Mouse (Mus musculus): ENCODE measurements around the gene Ptgdr2. TPM values are rescaled to one million over a fixed set of nuclear protein-coding genes. Genes with fewer than 3 reads are reported as not detected.

Gene Ptgdr2
- polyA plus RNA-seq, 1 experiment = 0.10 TPM

- Histone ChIP-seq H3K27ac (ENCODE audit: insufficient read depth, low read length) (no peak overlapping the region), H3K27me3 (ENCODE audit: control insufficient read depth, insufficient read depth, low read length) (no peaks in the 10 kb centered on the region), H3K4me1 (ENCODE audit: control insufficient read depth, insufficient read depth, low read length) (no peaks in the 10 kb centered on the region; the same call in 1 of the 2 replicates), H3K4me3 (replicated peaks; ENCODE audit: insufficient read depth, low read depth, low read length) (no peak overlapping the region)
- no peak for DNase-seq
- WGBS = 80% methylated on average over 5 of the region's 5 CpGs
- TF ChIP-seq POLR2A (IDR thresholded peaks at IDR 0.05; ENCODE audit: borderline replicate concordance, insufficient read depth, low read length) (no peak), CTCF (IDR thresholded peaks at IDR 0.05; ENCODE audit: borderline replicate concordance, insufficient read depth, low read depth, low read length) (no peak)
Measured at GRCm38 (mm10) chr19:10904512-10904911, 32.4 kb upstream of the Ptgdr2 start.

GRCm38 (mm10) chr19:10904927-10905727 is 31.8 kb upstream of the Ptgdr2 start:
- no peak overlapping the region for H3K4me3 ChIP-seq (replicated peaks; ENCODE audit: insufficient read depth, low read depth, low read length)
- H3K27me3 ChIP-seq (ENCODE audit: control insufficient read depth, insufficient read depth, low read length) = no peaks in the 10 kb centered on the region
- TF ChIP-seq CTCF (IDR thresholded peaks at IDR 0.05; ENCODE audit: borderline replicate concordance, insufficient read depth, low read depth, low read length) (no peak), POLR2A (IDR thresholded peaks at IDR 0.05; ENCODE audit: borderline replicate concordance, insufficient read depth, low read length) (no peak)
- H3K27ac ChIP-seq (ENCODE audit: insufficient read depth, low read length) = peak overlapping the region; percentile 71; the same call in 1 of the 2 replicates
- 36% methylated on average over 7 of the region's 7 CpGs for WGBS
- peak in 1 of 2 experiments; percentile 48 for DNase-seq
- no peaks in the 10 kb centered on the region; the same call in 1 of the 2 replicates for H3K4me1 ChIP-seq (ENCODE audit: control insufficient read depth, insufficient read depth, low read length)

- 76% methylated on average over 5 of the region's 5 CpGs for WGBS
- no peaks in the 10 kb centered on the region for H3K27me3 ChIP-seq (ENCODE audit: control insufficient read depth, insufficient read depth, low read length)
- no peak for DNase-seq
Measured at GRCm38 (mm10) chr19:10905728-10906000, 31.3 kb upstream of the Ptgdr2 start.

GRCm38 (mm10) chr19:10907891-10908290 is 29.1 kb upstream of the Ptgdr2 start:
- H3K4me3 ChIP-seq (replicated peaks; ENCODE audit: insufficient read depth, low read depth, low read length) = no peak overlapping the region
- H3K27me3 ChIP-seq (ENCODE audit: control insufficient read depth, insufficient read depth, low read length) = no peaks in the 10 kb centered on the region
- DNase-seq = peak; percentile 58 to 59
- no peaks in the 10 kb centered on the region for H3K4me1 ChIP-seq (ENCODE audit: control insufficient read depth, insufficient read depth, low read length)
- peak; percentile 83 for TF ChIP-seq CTCF (IDR thresholded peaks at IDR 0.05; ENCODE audit: borderline replicate concordance, insufficient read depth, low read depth, low read length)
- no peak for TF ChIP-seq POLR2A (IDR thresholded peaks at IDR 0.05; ENCODE audit: borderline replicate concordance, insufficient read depth, low read length)
- 51% methylated on average over 3 of the region's 3 CpGs for WGBS
- H3K27ac ChIP-seq (ENCODE audit: insufficient read depth, low read length) = no peak overlapping the region

More at GRCm38 (mm10) chr19:10905728-10906000, 31.3 kb upstream of the Ptgdr2 start:
- Histone ChIP-seq H3K4me3 (replicated peaks; ENCODE audit: insufficient read depth, low read depth, low read length) (no peak overlapping the region), H3K4me1 (ENCODE audit: control insufficient read depth, insufficient read depth, low read length) (no peaks in the 10 kb centered on the region), H3K27ac (ENCODE audit: insufficient read depth, low read length) (peak overlapping the region; percentile 71; the same call in 1 of the 2 replicates)
- TF ChIP-seq CTCF (IDR thresholded peaks at IDR 0.05; ENCODE audit: borderline replicate concordance, insufficient read depth, low read depth, low read length) (no peak), POLR2A (IDR thresholded peaks at IDR 0.05; ENCODE audit: borderline replicate concordance, insufficient read depth, low read length) (no peak)

- 87% methylated on average over 6 of the region's 6 CpGs for WGBS
- Histone ChIP-seq H3K4me1 (ENCODE audit: control insufficient read depth, insufficient read depth, low read length) (no peaks in the 10 kb centered on the region), H3K4me3 (replicated peaks; ENCODE audit: insufficient read depth, low read depth, low read length) (no peak overlapping the region), H3K27me3 (ENCODE audit: control insufficient read depth, insufficient read depth, low read length) (no peaks in the 10 kb centered on the region), H3K27ac (ENCODE audit: insufficient read depth, low read length) (no peak overlapping the region)
- DNase-seq = no peak
- TF ChIP-seq CTCF (IDR thresholded peaks at IDR 0.05; ENCODE audit: borderline replicate concordance, insufficient read depth, low read depth, low read length) (no peak), POLR2A (IDR thresholded peaks at IDR 0.05; ENCODE audit: borderline replicate concordance, insufficient read depth, low read length) (no peak)
Measured at GRCm38 (mm10) chr19:10909087-10909721, 27.8 kb upstream of the Ptgdr2 start.

- 64% methylated on average over 7 of the region's 7 CpGs for WGBS
Measured at GRCm38 (mm10) chr19:10914291-10914690, 22.7 kb upstream of the Ptgdr2 start.

GRCm38 (mm10) chr19:10914870-10915269 is 22.1 kb upstream of the Ptgdr2 start:
- Histone ChIP-seq H3K4me1 (ENCODE audit: control insufficient read depth, insufficient read depth, low read length) (peaks cover 9% of the 10 kb centered on the region), H3K27ac (ENCODE audit: insufficient read depth, low read length) (no peak overlapping the region), H3K27me3 (ENCODE audit: control insufficient read depth, insufficient read depth, low read length) (no peaks in the 10 kb centered on the region), H3K4me3 (replicated peaks; ENCODE audit: insufficient read depth, low read depth, low read length) (no peak overlapping the region)
- TF ChIP-seq POLR2A (IDR thresholded peaks at IDR 0.05; ENCODE audit: borderline replicate concordance, insufficient read depth, low read length) (no peak), CTCF (IDR thresholded peaks at IDR 0.05; ENCODE audit: borderline replicate concordance, insufficient read depth, low read depth, low read length) (no peak)
- no peak for DNase-seq
- WGBS = 82% methylated on average over 2 of the region's 2 CpGs

More at GRCm38 (mm10) chr19:10914291-10914690, 22.7 kb upstream of the Ptgdr2 start:
- Histone ChIP-seq H3K4me3 (replicated peaks; ENCODE audit: insufficient read depth, low read depth, low read length) (no peak overlapping the region), H3K27ac (ENCODE audit: insufficient read depth, low read length) (no peak overlapping the region), H3K4me1 (ENCODE audit: control insufficient read depth, insufficient read depth, low read length) (peaks cover 9% of the 10 kb centered on the region), H3K27me3 (ENCODE audit: control insufficient read depth, insufficient read depth, low read length) (no peaks in the 10 kb centered on the region)
- no peak for TF ChIP-seq POLR2A (IDR thresholded peaks at IDR 0.05; ENCODE audit: borderline replicate concordance, insufficient read depth, low read length)
- no peak for TF ChIP-seq CTCF (IDR thresholded peaks at IDR 0.05; ENCODE audit: borderline replicate concordance, insufficient read depth, low read depth, low read length)
- no peak for DNase-seq

GRCm38 (mm10) chr19:10916506-10916905 is 20.5 kb upstream of the Ptgdr2 start:
- DNase-seq = no peak
- Histone ChIP-seq H3K4me3 (replicated peaks; ENCODE audit: insufficient read depth, low read depth, low read length) (no peak overlapping the region), H3K27ac (ENCODE audit: insufficient read depth, low read length) (no peak overlapping the region), H3K27me3 (ENCODE audit: control insufficient read depth, insufficient read depth, low read length) (no peaks in the 10 kb centered on the region), H3K4me1 (ENCODE audit: control insufficient read depth, insufficient read depth, low read length) (peaks cover 9% of the 10 kb centered on the region)
- TF ChIP-seq POLR2A (IDR thresholded peaks at IDR 0.05; ENCODE audit: borderline replicate concordance, insufficient read depth, low read length) (no peak), CTCF (IDR thresholded peaks at IDR 0.05; ENCODE audit: borderline replicate concordance, insufficient read depth, low read depth, low read length) (no peak)
- WGBS = 65% methylated on average over 5 of the region's 5 CpGs

Data from cerebellum, adult 2 months (tissue).